In genomic region chr2:168480692-168481091, GRCm38 (mm10) we compare ENCODE assay signal across 13 mouse cellular contexts.
DNase-seq lines count a peak whose midpoint lies in the region; ATAC-seq lines count a peak whose summit lies in the region.
"Had no signal": no experiment of that assay in that cellular context is flagged by ENCODE, and none has a peak within 500 bp of the region (broad histone marks: within the 10 kb centered on the region; RNA-seq: fewer than 3 reads in every experiment).

No protein-coding gene starts in this region.

- peaks cover 33% of the 10 kb centered on the region for H3K27me3 ChIP-seq in heart, embryonic 15.5 days
- H3K27me3 ChIP-seq in heart, embryonic 10.5 days (ENCODE audit: insufficient read depth, poor library complexity, severe bottlenecking): peaks cover 75% of the 10 kb centered on the region
- H3K27me3 ChIP-seq in neural tube, embryonic 13.5 days: peaks cover 8% of the 10 kb centered on the region; the same call in 1 of the 2 replicates
- H3K27me3 ChIP-seq in liver, embryonic 12.5 days (replicated peaks): peaks cover 33% of the 10 kb centered on the region
- H3K27me3 ChIP-seq: neural tube, embryonic 12.5 days had no signal

- no peaks in the 10 kb centered on the region for H3K36me3 ChIP-seq in heart, embryonic 15.5 days
- H3K36me3 ChIP-seq in heart, embryonic 10.5 days: no peaks in the 10 kb centered on the region
- H3K36me3 ChIP-seq in neural tube, embryonic 13.5 days: no peaks in the 10 kb centered on the region
- no peaks in the 10 kb centered on the region for H3K36me3 ChIP-seq in liver, embryonic 12.5 days
- H3K36me3 ChIP-seq: embryonic facial prominence, embryonic 12.5 days; limb, embryonic 15.5 days; neural tube, embryonic 12.5 days had no signal

- WGBS in heart, embryonic 15.5 days: 77% methylated on average over 6 of the region's 6 CpGs
- WGBS in heart, embryonic 10.5 days: 81% methylated on average over 6 of the region's 6 CpGs
- WGBS in neural tube, embryonic 13.5 days: 66% methylated on average over 6 of the region's 6 CpGs
- 74% methylated on average over 6 of the region's 6 CpGs for WGBS in liver, embryonic 12.5 days (ENCODE audit: insufficient replicate concordance)

- H3K4me2 ChIP-seq in heart, embryonic 15.5 days: no peak overlapping the region
- no peak overlapping the region for H3K4me2 ChIP-seq in neural tube, embryonic 13.5 days
- H3K4me2 ChIP-seq in liver, embryonic 12.5 days: no peak overlapping the region
- H3K4me2 ChIP-seq: embryonic facial prominence, embryonic 12.5 days; limb, embryonic 15.5 days; neural tube, embryonic 12.5 days had no signal

- peaks cover 12% of the 10 kb centered on the region for H3K4me1 ChIP-seq in heart, embryonic 15.5 days (replicated peaks)
- peaks cover 9% of the 10 kb centered on the region; the same call in 1 of the 2 replicates for H3K4me1 ChIP-seq in heart, embryonic 10.5 days
- no peaks in the 10 kb centered on the region; the same call in 1 of the 2 replicates for H3K4me1 ChIP-seq in neural tube, embryonic 13.5 days (replicated peaks)
- H3K4me1 ChIP-seq in liver, embryonic 12.5 days: 0 out of 2 replicates have a peak, but pooled peaks cover 4% of the 10 kb centered on the region
- H3K4me1 ChIP-seq: embryonic facial prominence, embryonic 12.5 days; neural tube, embryonic 12.5 days had no signal

- peak; percentile 21; the same call in 1 of the 2 replicates for ATAC-seq in heart, embryonic 15.5 days (replicated peaks; ENCODE audit: insufficient number of reproducible peaks, insufficient read depth, low FRiP score, low read depth)
- 0 out of 2 replicates have a peak, but pooled peaks have one; percentile 40 for ATAC-seq in neural tube, embryonic 13.5 days (ENCODE audit: low read depth)
- no peak for ATAC-seq in liver, embryonic 12.5 days
- ATAC-seq: intestine, postnatal 0 days had no signal

- no peak for DNase-seq in heart, embryonic 10.5 days (ENCODE audit: low spot score)
- no peak for DNase-seq in neural tube, embryonic 10.5 days (ENCODE audit: extremely low spot score, low spot score)
- peak; percentile 58 for DNase-seq in cerebellum, adult 8-10 months
- DNase-seq in gastrocnemius, postnatal 25 days: peak; percentile 26
- DNase-seq in urinary bladder, adult 18-20 months (ENCODE audit: low spot score in 2 of 2): no peak
- DNase-seq: thymus, postnatal 4 days had no signal

- no peak overlapping the region for H3K27ac ChIP-seq in heart, embryonic 15.5 days
- no peak overlapping the region for H3K27ac ChIP-seq in heart, embryonic 10.5 days
- H3K27ac ChIP-seq in neural tube, embryonic 13.5 days (replicated peaks): no peak overlapping the region
- H3K27ac ChIP-seq in liver, embryonic 12.5 days: no peak overlapping the region
- H3K27ac ChIP-seq: embryonic facial prominence, embryonic 12.5 days; limb, embryonic 15.5 days; neural tube, embryonic 12.5 days had no signal

- no peaks in the 10 kb centered on the region for H3K9me3 ChIP-seq in heart, embryonic 15.5 days (replicated peaks)
- H3K9me3 ChIP-seq in heart, embryonic 10.5 days: no peaks in the 10 kb centered on the region
- H3K9me3 ChIP-seq in neural tube, embryonic 13.5 days: no peaks in the 10 kb centered on the region
- no peaks in the 10 kb centered on the region for H3K9me3 ChIP-seq in liver, embryonic 12.5 days (replicated peaks)
- H3K9me3 ChIP-seq: embryonic facial prominence, embryonic 12.5 days; limb, embryonic 15.5 days; neural tube, embryonic 12.5 days had no signal

- H3K4me3 ChIP-seq in heart, embryonic 15.5 days: no peak overlapping the region
- no peak overlapping the region for H3K4me3 ChIP-seq in heart, embryonic 10.5 days
- no peak overlapping the region for H3K4me3 ChIP-seq in neural tube, embryonic 13.5 days
- H3K4me3 ChIP-seq in liver, embryonic 12.5 days: no peak overlapping the region
- H3K4me3 ChIP-seq: embryonic facial prominence, embryonic 12.5 days; limb, embryonic 15.5 days; neural tube, embryonic 12.5 days had no signal

- H3K9ac ChIP-seq in heart, embryonic 15.5 days: no peak overlapping the region
- no peak overlapping the region for H3K9ac ChIP-seq in neural tube, embryonic 13.5 days
- no peak overlapping the region for H3K9ac ChIP-seq in liver, embryonic 12.5 days
- H3K9ac ChIP-seq: embryonic facial prominence, embryonic 12.5 days; limb, embryonic 15.5 days; neural tube, embryonic 12.5 days had no signal

Comparison
In these comparisons a context has a peak if more than half of its experiments do, and no peak if none do; other contexts are left out.
1. DNase-seq: peak in cerebellum, adult 8-10 months (single experiment) and gastrocnemius, postnatal 25 days (single experiment); none in heart, embryonic 10.5 days (single experiment), neural tube, embryonic 10.5 days (single experiment) and urinary bladder, adult 18-20 months (0 of 2).